Mouse (Mus musculus): Measurements from ENCODE around the gene Olfr763.
"Not testable (repeated sequence)": the region's sequence is repeated elsewhere in the genome, so short reads cannot be mapped to it uniquely, and the experiment has no call there.

Olfr763 gene

DNA sequence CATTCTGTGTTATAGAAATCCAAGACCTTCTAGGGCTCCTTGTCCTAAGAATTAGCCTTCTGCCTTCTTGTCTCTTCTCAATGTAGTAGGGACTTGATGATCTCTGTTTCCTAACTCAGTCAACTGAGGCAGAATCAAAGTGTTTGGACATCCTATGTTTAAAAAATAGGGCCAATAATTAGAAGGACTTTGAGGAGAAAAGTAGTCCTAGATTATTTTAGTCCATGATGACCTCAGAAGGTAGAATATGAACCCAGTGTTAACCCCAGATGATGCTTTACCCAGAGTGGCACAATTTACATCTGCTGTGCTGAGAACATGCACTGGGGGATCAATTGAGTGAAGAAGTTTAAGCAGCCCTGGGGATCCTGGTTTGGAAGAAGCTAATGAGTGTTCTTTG is 39.3 kb downstream of the Olfr763 start, which contains the start of gene Olfr765:
Gene Olfr765, minus strand, starts transcription at position 101 of the 400 bp plus-strand sequence.
- not testable (repeated sequence) for DNase-seq

Measured in heart, adult 11 months (tissue).